Mouse (Mus musculus) kidney, embryonic 16.5 days (tissue): ENCODE data around the gene Plod1. TPM values are rescaled to one million over a fixed set of nuclear protein-coding genes. Genes with fewer than 3 reads are reported as not detected.

ENCODE experiments used
- ATAC-seq: fragments of 200-750 bp; cut with Nextera tagmentation; 2 replicates; pipeline ENCODE4 v1.8.0; 2017; ENCODE audit warnings: moderate TSS enrichment; ENCODE audit not compliant: low FRiP score, low TSS enrichment
- H3K27ac ChIP-seq: fragments of 300-500 bp; sonication (generic); 2 replicates; pipeline ENCODE4 v1.5.1; 2014; ENCODE audit warnings: low read length
- H3K27me3 ChIP-seq: fragments of 300-500 bp; sonication (generic); 2 replicates; pipeline ENCODE4 v1.6.1; 2014; ENCODE audit warnings: low read length, control low read depth, mixed read lengths; ENCODE audit not compliant: insufficient read depth
- H3K36me3 ChIP-seq: fragments of 300-500 bp; sonication (generic); 2 replicates; pipeline ENCODE4 v1.6.1; 2014; ENCODE audit warnings: low read length, control low read depth, mixed read lengths; ENCODE audit not compliant: insufficient read depth
- H3K4me1 ChIP-seq: fragments of 300-500 bp; sonication (generic); 2 replicates; pipeline ENCODE4 v1.6.1; 2014; ENCODE audit warnings: low read length, control low read depth, mixed read lengths; ENCODE audit not compliant: insufficient read depth
- H3K4me2 ChIP-seq: fragments of 300-500 bp; sonication (generic); replicated peaks from 2 replicates; pipeline ENCODE4 v1.6.1; 2014; ENCODE audit warnings: low read depth, low read length
- H3K4me3 ChIP-seq: fragments of 300-500 bp; sonication (generic); 2 replicates; pipeline ENCODE4 v1.5.1; 2014; ENCODE audit warnings: mild to moderate bottlenecking, low read length
- H3K9ac ChIP-seq: fragments of 300-500 bp; sonication (generic); replicated peaks from 2 replicates; pipeline ENCODE4 v1.6.1; 2014; ENCODE audit warnings: low read length
- H3K9me3 ChIP-seq: fragments of 300-500 bp; sonication (generic); 2 replicates; pipeline ENCODE4 v1.6.1; 2016; ENCODE audit warnings: low read length, control low read depth
- WGBS: fragments of 180-500 bp; shearing (Covaris S2); extraction: QIAGEN DNeasy Blood & Tissue Kit; methylation state at CpG from one replicate; pipeline ENCODE4 v1.1.7; 2014; 5-methylcytosine and 5-hydroxymethylcytosine counted together
- polyA plus RNA-seq: library from polyadenylated mRNA; unstranded; fragments of >200 nt; fragmentation: Nextera tagmentation; extraction: Ambion mirVana; gene quantifications from 2 replicates; pipeline ENCODE4 v1.2.1, GENCODE M21; 2015

The Plod1 gene
- polyA plus RNA-seq, 1 experiment from 2014 or later: 61.5 TPM

DNA sequence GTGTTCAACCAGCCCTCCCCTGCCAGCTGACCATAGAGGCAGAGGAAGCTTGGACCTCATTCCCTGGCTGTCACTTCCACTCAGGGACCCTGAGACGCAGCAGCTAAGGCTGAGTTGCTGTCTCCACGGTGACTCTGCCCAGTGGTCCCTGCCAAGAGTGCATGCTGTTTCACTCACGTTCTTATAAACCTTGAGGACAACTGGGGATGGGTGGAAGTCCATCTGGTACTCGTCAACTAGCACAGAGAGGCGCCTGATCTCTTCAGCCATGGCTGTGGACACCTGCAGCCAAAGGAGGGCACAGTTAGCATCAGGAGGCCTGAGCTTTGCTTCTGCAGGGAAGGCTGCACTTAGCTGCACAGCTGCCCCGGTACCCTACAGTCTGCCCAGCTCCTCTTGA is 53.5 kb downstream of the Plod1 start:
- no peak overlapping the region for H3K9ac ChIP-seq
- H3K27ac ChIP-seq: no peak overlapping the region
- H3K4me1 ChIP-seq: no peaks in the 10 kb centered on the region
- no peak overlapping the region for H3K4me2 ChIP-seq
- ATAC-seq: no peak
- peaks cover 83% of the 10 kb centered on the region for H3K36me3 ChIP-seq
- no peaks in the 10 kb centered on the region for H3K9me3 ChIP-seq
- H3K27me3 ChIP-seq: no peaks in the 10 kb centered on the region
- WGBS: 81% methylated on average over 6 of the region's 6 CpGs
- H3K4me3 ChIP-seq: no peak overlapping the region

DNA sequence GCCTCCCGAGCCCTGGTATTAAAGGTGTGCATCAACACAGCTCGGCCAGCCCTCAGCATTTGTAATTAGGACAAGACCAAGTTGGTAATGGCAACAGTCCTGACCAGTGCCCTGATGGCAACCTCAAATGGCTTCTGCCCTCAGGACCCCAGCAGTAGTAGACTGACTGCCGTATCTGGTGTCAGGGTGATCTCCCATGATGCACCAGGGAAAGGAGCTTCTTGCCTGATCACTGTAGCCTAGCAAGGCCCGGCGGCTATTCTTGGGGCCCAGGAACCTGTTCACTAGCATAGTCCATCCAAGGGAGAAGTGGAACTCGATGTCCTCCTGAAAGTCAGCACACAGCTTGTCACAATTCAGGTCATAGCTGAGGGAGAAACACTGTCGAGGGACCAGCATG is 54.8 kb downstream of the Plod1 start:
- no peak overlapping the region for H3K9ac ChIP-seq
- H3K36me3 ChIP-seq: peaks cover 81% of the 10 kb centered on the region
- no peak overlapping the region for H3K27ac ChIP-seq
- 92% methylated on average over 7 of the region's 7 CpGs for WGBS
- ATAC-seq: no peak
- no peaks in the 10 kb centered on the region for H3K27me3 ChIP-seq
- no peak overlapping the region for H3K4me3 ChIP-seq
- no peak overlapping the region for H3K4me2 ChIP-seq
- no peaks in the 10 kb centered on the region for H3K9me3 ChIP-seq
- H3K4me1 ChIP-seq: no peaks in the 10 kb centered on the region

GRCm38 (mm10) chr4:147879865-147880264 is 56.7 kb downstream of the Plod1 start:
- ATAC-seq: no peak
- H3K27ac ChIP-seq: no peak overlapping the region
- H3K27me3 ChIP-seq: no peaks in the 10 kb centered on the region
- WGBS: 58% methylated on average over 5 of the region's 5 CpGs
- no peaks in the 10 kb centered on the region for H3K4me1 ChIP-seq
- no peaks in the 10 kb centered on the region for H3K9me3 ChIP-seq
- H3K9ac ChIP-seq: no peak overlapping the region
- H3K36me3 ChIP-seq: peaks cover 78% of the 10 kb centered on the region
- no peak overlapping the region for H3K4me3 ChIP-seq
- no peak overlapping the region for H3K4me2 ChIP-seq

- H3K9ac ChIP-seq: no peak overlapping the region
- WGBS: 66% methylated on average over 2 of the region's 2 CpGs
- ATAC-seq: peak; percentile 19; the same call in 1 of the 2 replicates
Measured at GRCm38 (mm10) chr4:147879456-147879855, 57.1 kb downstream of the Plod1 start.

GRCm38 (mm10) chr4:147878537-147878936 is 58.0 kb downstream of the Plod1 start:
- Histone ChIP-seq H3K9me3 (no peaks in the 10 kb centered on the region), H3K4me2 (no peak overlapping the region), H3K4me1 (no peaks in the 10 kb centered on the region), H3K27ac (no peak overlapping the region), H3K27me3 (no peaks in the 10 kb centered on the region), H3K4me3 (no peak overlapping the region), H3K36me3 (peaks cover 84% of the 10 kb centered on the region), H3K9ac (no peak overlapping the region)
- ATAC-seq: no peak
- WGBS: 95% methylated on average over 9 of the region's 9 CpGs

More at GRCm38 (mm10) chr4:147879456-147879855, 57.1 kb downstream of the Plod1 start:
- Histone ChIP-seq H3K27me3 (no peaks in the 10 kb centered on the region), H3K9me3 (no peaks in the 10 kb centered on the region), H3K36me3 (peaks cover 82% of the 10 kb centered on the region), H3K4me3 (no peak overlapping the region), H3K4me2 (no peak overlapping the region), H3K27ac (no peak overlapping the region), H3K4me1 (no peaks in the 10 kb centered on the region)

GRCm38 (mm10) chr4:147875852-147876575 is 60.6 kb downstream of the Plod1 start:
- Histone ChIP-seq H3K27me3 (no peaks in the 10 kb centered on the region), H3K4me1 (no peaks in the 10 kb centered on the region), H3K4me2 (no peak overlapping the region), H3K9ac (no peak overlapping the region), H3K36me3 (peaks cover 82% of the 10 kb centered on the region), H3K27ac (no peak overlapping the region), H3K9me3 (no peaks in the 10 kb centered on the region), H3K4me3 (no peak overlapping the region)
- 85% methylated on average over 4 of the region's 4 CpGs for WGBS
- no peak for ATAC-seq

DNA sequence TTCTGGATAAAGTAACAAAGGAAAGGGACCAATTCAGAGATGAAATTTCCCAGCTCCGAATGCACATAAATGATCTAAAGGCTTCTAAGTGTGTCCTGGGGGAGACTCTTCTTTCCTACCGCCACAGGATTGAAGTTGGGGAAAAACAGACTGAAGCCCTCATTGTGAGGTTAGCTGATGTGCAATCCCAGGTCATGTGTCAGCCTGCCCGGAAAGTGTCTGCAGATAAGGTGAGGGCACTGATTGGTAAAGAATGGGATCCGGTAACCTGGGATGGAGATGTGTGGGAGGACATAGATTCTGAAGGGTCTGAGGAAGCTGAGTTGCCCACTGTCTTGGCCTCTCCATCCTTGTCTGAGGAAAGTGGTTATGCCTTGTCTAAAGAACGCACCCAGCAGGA is 67.3 kb downstream of the Plod1 start:
- no peak for ATAC-seq
- Histone ChIP-seq H3K9me3 (no peaks in the 10 kb centered on the region), H3K4me3 (peak overlapping the region; percentile 66), H3K9ac (peak overlapping the region; percentile 83), H3K4me2 (peak overlapping the region; percentile 84), H3K27ac (peak overlapping the region; percentile 51), H3K4me1 (peaks cover 21% of the 10 kb centered on the region), H3K27me3 (no peaks in the 10 kb centered on the region), H3K36me3 (peaks cover 44% of the 10 kb centered on the region)
- 7% methylated on average over 5 of the region's 5 CpGs for WGBS

DNA sequence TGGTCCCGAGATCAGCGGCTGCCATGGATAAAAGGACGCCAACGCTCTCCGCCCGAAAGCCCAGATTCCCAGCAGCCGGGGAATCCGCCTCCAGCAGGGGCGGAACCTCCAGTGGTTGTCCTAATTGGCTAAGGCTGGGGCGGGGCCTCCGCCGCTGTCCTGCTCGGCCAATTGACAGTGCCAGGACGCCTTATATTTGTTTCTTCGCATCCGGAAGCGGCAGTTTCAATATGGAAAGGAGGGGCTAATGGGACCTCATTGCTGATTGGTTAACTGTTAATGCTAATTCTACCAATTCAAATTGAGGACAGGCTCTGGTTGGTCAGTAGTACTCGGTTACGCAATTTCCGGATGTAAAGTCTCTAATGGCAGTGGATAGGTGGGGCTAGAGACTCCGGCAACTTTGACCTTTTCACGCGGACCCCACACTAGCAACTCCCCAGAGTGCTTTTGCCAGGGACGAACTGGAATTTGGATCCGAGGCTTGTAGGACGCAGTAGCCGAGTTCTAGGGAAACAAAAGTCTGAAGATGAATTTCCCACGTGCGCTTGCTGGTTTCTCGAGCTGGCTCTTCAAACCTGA is 68.0 kb downstream of the Plod1 start, which contains the start of the genes Miip and Fv1:
Miip (minus strand) TSS at position 367 of the 582 bp plus-strand sequence.
Fv1 (plus strand) TSS at position 530 of the 582 bp plus-strand sequence.
- under 1% methylated on average over 30 of the region's 30 CpGs for WGBS
- Histone ChIP-seq H3K36me3 (peaks cover 37% of the 10 kb centered on the region), H3K27me3 (no peaks in the 10 kb centered on the region)

DNA sequence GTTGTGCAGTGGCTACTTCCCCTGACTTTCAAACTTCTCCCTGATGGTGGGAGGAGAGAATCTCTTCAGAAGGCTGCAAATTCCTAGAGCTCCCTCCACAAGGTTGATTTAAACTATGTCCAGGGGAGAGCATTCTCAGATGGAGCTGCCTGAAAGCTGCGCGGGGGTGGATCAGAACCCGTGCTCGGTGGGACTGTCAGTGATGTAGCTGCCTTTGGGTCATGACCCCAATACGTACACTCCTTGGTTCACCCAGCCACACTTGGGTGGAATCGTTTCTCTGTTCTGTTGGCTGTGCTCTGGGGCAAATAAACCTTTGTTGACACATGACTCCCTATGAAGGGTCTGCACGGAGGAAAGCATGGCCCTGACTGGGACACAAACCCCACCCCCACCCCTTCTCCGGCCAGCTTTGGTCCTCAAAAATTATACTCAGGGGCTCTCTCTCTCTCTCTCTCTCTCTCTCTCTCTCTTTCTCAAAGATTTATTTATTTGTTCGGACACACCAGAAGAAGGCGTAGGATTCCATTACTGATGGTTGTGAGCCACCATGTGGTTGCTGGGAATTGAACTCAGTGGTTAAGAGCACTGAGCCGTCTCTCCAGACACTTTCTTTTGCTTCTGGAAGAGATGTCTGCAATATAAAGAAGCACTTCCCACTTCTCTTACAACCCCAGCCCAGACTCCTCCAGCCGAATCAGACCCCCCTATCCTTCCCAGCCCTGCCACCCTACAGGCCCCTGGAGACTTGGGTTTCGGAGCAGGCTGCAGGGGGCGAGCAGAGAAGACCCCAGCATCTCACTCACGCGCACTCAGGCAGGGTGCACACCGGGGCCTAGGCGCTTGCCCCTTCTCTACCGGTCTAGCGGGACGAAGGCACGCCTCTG is 68.8 kb downstream of the Plod1 start:
- Histone ChIP-seq H3K27me3 (no peaks in the 10 kb centered on the region), H3K9ac (peak overlapping the region; percentile 73), H3K4me3 (peak overlapping the region; percentile 66), H3K4me1 (peaks cover 21% of the 10 kb centered on the region), H3K9me3 (no peaks in the 10 kb centered on the region), H3K27ac (peak overlapping the region; percentile 82), H3K36me3 (peaks cover 30% of the 10 kb centered on the region), H3K4me2 (peak overlapping the region; percentile 66)
- no peak for ATAC-seq
- WGBS: 2% methylated on average over 22 of the region's 22 CpGs

More for the DNA sequence above, 68.0 kb downstream of the Plod1 start, which contains the start of the genes Miip and Fv1:
- peak within 1 kb of the TSS; percentile 66 for H3K4me3 ChIP-seq
- peak within 1 kb of the TSS; percentile 82 for H3K27ac ChIP-seq
- peaks cover 21% of the 10 kb centered on the region for H3K4me1 ChIP-seq
- no peaks in the 10 kb centered on the region for H3K9me3 ChIP-seq
- H3K4me2 ChIP-seq: peak within 1 kb of the TSS; percentile 84
- ATAC-seq: peak; percentile 99
- H3K9ac ChIP-seq: peak within 1 kb of the TSS; percentile 83
